Mouse (Mus musculus) ES-Bruce4 (cell line): ENCODE measurements around the gene Abhd14a. TPM values are rescaled to one million over a fixed set of nuclear protein-coding genes. Genes with fewer than 3 reads are reported as not detected.

Experiments
- H3K27ac ChIP-seq: 2 replicates; pipeline ENCODE4 v1.5.1; 2012; ENCODE audit warnings: low read length, inconsistent platforms; ENCODE audit not compliant: insufficient read depth
- H3K27me3 ChIP-seq: 2 replicates; pipeline ENCODE4 v1.6.1; 2012; ENCODE audit warnings: mild to moderate bottlenecking, low read length, inconsistent platforms; ENCODE audit not compliant: control insufficient read depth, poor library complexity, insufficient read depth, severe bottlenecking
- H3K36me3 ChIP-seq: 2 replicates; pipeline ENCODE4 v1.6.1; 2012; ENCODE audit warnings: inconsistent platforms, mild to moderate bottlenecking, low read length, moderate library complexity; ENCODE audit not compliant: control insufficient read depth, poor library complexity, insufficient read depth, severe bottlenecking
- H3K4me1 ChIP-seq: one replicate; pipeline ENCODE4 v1.8.1; 2011; ENCODE audit warnings: low read length; ENCODE audit not compliant: control insufficient read depth, insufficient read depth
- H3K4me3 ChIP-seq: 2 replicates; pipeline ENCODE4 v1.5.1; 2011; ENCODE audit warnings: low read depth, mild to moderate bottlenecking, low read length
- H3K9ac ChIP-seq: 2 replicates; pipeline ENCODE4 v1.6.1; 2012; ENCODE audit warnings: low read depth, mild to moderate bottlenecking, inconsistent platforms; ENCODE audit not compliant: poor library complexity, severe bottlenecking
- H3K9me3 ChIP-seq: replicated peaks from 2 replicates; pipeline ENCODE4 v1.6.1; 2012; ENCODE audit warnings: mild to moderate bottlenecking, low read length, inconsistent platforms; ENCODE audit not compliant: control insufficient read depth, poor library complexity, insufficient read depth, severe bottlenecking
- CTCF ChIP-seq: IDR thresholded peaks from one replicate; pipeline ENCODE4 v1.8.1; 2011; ENCODE audit warnings: low read depth, low read length
- EP300 ChIP-seq: IDR thresholded peaks from 2 replicates; pipeline ENCODE4 v1.6.1; 2011; ENCODE audit warnings: low read depth, low read length; ENCODE audit not compliant: insufficient read depth
- POLR2A ChIP-seq: IDR thresholded peaks from one replicate; pipeline ENCODE4 v1.8.1; 2011; ENCODE audit warnings: low read length; ENCODE audit not compliant: insufficient read depth
- polyA plus RNA-seq: library from polyadenylated mRNA; stranded (reverse); fragments of >200 nt; gene quantifications from 2 replicates; pipeline ENCODE4 v1.2.4, GENCODE M21; 2011; ENCODE audit warnings: low read depth; ENCODE audit not compliant: missing spikeins, insufficient read depth, insufficient read length

Gene Abhd14a
- polyA plus RNA-seq, 1 experiment = 35.5 TPM

GRCm38 (mm10) chr9:106410086-106410650, 37.3 kb downstream of the Abhd14a start:
- Histone ChIP-seq H3K27ac (no peak overlapping the region), H3K27me3 (no peaks in the 10 kb centered on the region), H3K36me3 (no peaks in the 10 kb centered on the region), H3K9ac (no peak overlapping the region), H3K9me3 (no peaks in the 10 kb centered on the region), H3K4me3 (no peak overlapping the region), H3K4me1 (no peaks in the 10 kb centered on the region)
- TF ChIP-seq CTCF (no peak), POLR2A (no peak), EP300 (no peak)

- Histone ChIP-seq H3K9me3 (no peaks in the 10 kb centered on the region), H3K4me1 (no peaks in the 10 kb centered on the region), H3K9ac (no peak overlapping the region), H3K27ac (no peak overlapping the region), H3K4me3 (no peak overlapping the region), H3K36me3 (no peaks in the 10 kb centered on the region), H3K27me3 (no peaks in the 10 kb centered on the region)
- no peak for TF ChIP-seq POLR2A
- peak; percentile 22 for TF ChIP-seq CTCF
Measured at GRCm38 (mm10) chr9:106409096-106409495, 38.4 kb downstream of the Abhd14a start.

GRCm38 (mm10) chr9:106406443-106407078, 40.9 kb downstream of the Abhd14a start:
- Histone ChIP-seq H3K9me3 (no peaks in the 10 kb centered on the region), H3K4me3 (no peak overlapping the region), H3K27me3 (no peaks in the 10 kb centered on the region), H3K9ac (no peak overlapping the region), H3K4me1 (no peaks in the 10 kb centered on the region), H3K36me3 (no peaks in the 10 kb centered on the region), H3K27ac (no peak overlapping the region)
- TF ChIP-seq CTCF = no peak
- TF ChIP-seq POLR2A = no peak
- TF ChIP-seq EP300 = no peak

- Histone ChIP-seq H3K9ac (no peak overlapping the region), H3K4me1 (no peaks in the 10 kb centered on the region), H3K4me3 (no peak overlapping the region), H3K27me3 (no peaks in the 10 kb centered on the region), H3K36me3 (no peaks in the 10 kb centered on the region), H3K9me3 (no peaks in the 10 kb centered on the region), H3K27ac (no peak overlapping the region)
- TF ChIP-seq POLR2A (no peak), EP300 (no peak), CTCF (no peak)
Measured at GRCm38 (mm10) chr9:106405275-106405674, 42.2 kb downstream of the Abhd14a start.

GRCm38 (mm10) chr9:106402607-106403375, 44.7 kb downstream of the Abhd14a start:
- no peak for TF ChIP-seq EP300
- TF ChIP-seq POLR2A = no peak
- no peak for TF ChIP-seq CTCF
- H3K27ac ChIP-seq = no peak overlapping the region
- H3K36me3 ChIP-seq = no peaks in the 10 kb centered on the region
- H3K9me3 ChIP-seq = no peaks in the 10 kb centered on the region
- no peak overlapping the region for H3K9ac ChIP-seq
- no peak overlapping the region for H3K4me3 ChIP-seq
- no peaks in the 10 kb centered on the region for H3K4me1 ChIP-seq
- no peaks in the 10 kb centered on the region for H3K27me3 ChIP-seq

- no peaks in the 10 kb centered on the region for H3K36me3 ChIP-seq
Measured at GRCm38 (mm10) chr9:106402149-106402548, 45.3 kb downstream of the Abhd14a start.

More at GRCm38 (mm10) chr9:106402149-106402548, 45.3 kb downstream of the Abhd14a start:
- no peak overlapping the region for H3K27ac ChIP-seq
- TF ChIP-seq CTCF (no peak), POLR2A (no peak), EP300 (no peak)
- H3K4me3 ChIP-seq = no peak overlapping the region
- no peaks in the 10 kb centered on the region for H3K27me3 ChIP-seq
- no peaks in the 10 kb centered on the region for H3K9me3 ChIP-seq
- H3K9ac ChIP-seq = no peak overlapping the region
- no peaks in the 10 kb centered on the region for H3K4me1 ChIP-seq
